Mouse (Mus musculus): Measurements from ENCODE around the gene Adamts12. TPM values are rescaled to one million over a fixed set of nuclear protein-coding genes. Genes with fewer than 3 reads are reported as not detected.

The Adamts12 gene
- polyA plus RNA-seq, 1 experiment from 2014 or later: 1.4 TPM

- Histone ChIP-seq H3K9ac (ENCODE audit: low read depth, low read length) (no peak overlapping the region), H3K4me1 (replicated peaks; ENCODE audit: control insufficient read depth, insufficient read depth, low read length) (no peaks in the 10 kb centered on the region), H3K9me3 (ENCODE audit: control insufficient read depth, low read length) (no peaks in the 10 kb centered on the region), H3K27ac (ENCODE audit: low read depth, low read length) (no peak overlapping the region), H3K4me2 (no peak overlapping the region), H3K27me3 (replicated peaks; ENCODE audit: control insufficient read depth, insufficient read depth, low read length) (no peaks in the 10 kb centered on the region), H3K36me3 (ENCODE audit: control insufficient read depth, insufficient read depth, low read length) (no peaks in the 10 kb centered on the region), H3K4me3 (ENCODE audit: low read depth, low read length) (no peak overlapping the region)
- DNase-seq (ENCODE audit: low spot score) (no peak), ATAC-seq (replicated peaks; ENCODE audit: low FRiP score) (no peak)
- WGBS: 84% methylated on average over 7 of the region's 7 CpGs
Measured at GRCm38 (mm10) chr15:11198246-11198795, 133.7 kb downstream of the Adamts12 start.

GRCm38 (mm10) chr15:11203084-11203483 is 138.5 kb downstream of the Adamts12 start:
- no peaks in the 10 kb centered on the region for H3K36me3 ChIP-seq (ENCODE audit: control insufficient read depth, insufficient read depth, low read length)
- WGBS: 77% methylated on average over 6 of the region's 6 CpGs
- DNase-seq (ENCODE audit: low spot score) (no peak), ATAC-seq (replicated peaks; ENCODE audit: low FRiP score) (no peak)
- H3K4me2 ChIP-seq: no peak overlapping the region
- H3K9me3 ChIP-seq (ENCODE audit: control insufficient read depth, low read length): no peaks in the 10 kb centered on the region
- H3K27ac ChIP-seq (ENCODE audit: low read depth, low read length): no peak overlapping the region
- H3K27me3 ChIP-seq (replicated peaks; ENCODE audit: control insufficient read depth, insufficient read depth, low read length): no peaks in the 10 kb centered on the region
- H3K4me3 ChIP-seq (ENCODE audit: low read depth, low read length): no peak overlapping the region
- H3K9ac ChIP-seq (ENCODE audit: low read depth, low read length): no peak overlapping the region
- no peaks in the 10 kb centered on the region for H3K4me1 ChIP-seq (replicated peaks; ENCODE audit: control insufficient read depth, insufficient read depth, low read length)

GRCm38 (mm10) chr15:11204934-11205333 is 140.3 kb downstream of the Adamts12 start:
- ATAC-seq (replicated peaks; ENCODE audit: low FRiP score) (no peak), DNase-seq (ENCODE audit: low spot score) (no peak)
- no peaks in the 10 kb centered on the region for H3K36me3 ChIP-seq (ENCODE audit: control insufficient read depth, insufficient read depth, low read length)
- no peak overlapping the region for H3K9ac ChIP-seq (ENCODE audit: low read depth, low read length)
- 63% methylated on average over 3 of the region's 3 CpGs for WGBS
- no peaks in the 10 kb centered on the region for H3K4me1 ChIP-seq (replicated peaks; ENCODE audit: control insufficient read depth, insufficient read depth, low read length)
- H3K27ac ChIP-seq (ENCODE audit: low read depth, low read length): no peak overlapping the region
- no peak overlapping the region for H3K4me2 ChIP-seq
- no peaks in the 10 kb centered on the region for H3K9me3 ChIP-seq (ENCODE audit: control insufficient read depth, low read length)
- no peak overlapping the region for H3K4me3 ChIP-seq (ENCODE audit: low read depth, low read length)
- H3K27me3 ChIP-seq (replicated peaks; ENCODE audit: control insufficient read depth, insufficient read depth, low read length): no peaks in the 10 kb centered on the region

GRCm38 (mm10) chr15:11210976-11211375 is 146.4 kb downstream of the Adamts12 start:
- no peaks in the 10 kb centered on the region for H3K36me3 ChIP-seq (ENCODE audit: control insufficient read depth, insufficient read depth, low read length)
- no peaks in the 10 kb centered on the region for H3K27me3 ChIP-seq (replicated peaks; ENCODE audit: control insufficient read depth, insufficient read depth, low read length)
- ATAC-seq (replicated peaks; ENCODE audit: low FRiP score) (no peak), DNase-seq (ENCODE audit: low spot score) (no peak)
- H3K4me1 ChIP-seq (replicated peaks; ENCODE audit: control insufficient read depth, insufficient read depth, low read length): no peaks in the 10 kb centered on the region
- H3K27ac ChIP-seq (ENCODE audit: low read depth, low read length): no peak overlapping the region
- WGBS: 63% methylated on average over 6 of the region's 6 CpGs
- no peak overlapping the region for H3K4me3 ChIP-seq (ENCODE audit: low read depth, low read length)
- H3K9ac ChIP-seq (ENCODE audit: low read depth, low read length): no peak overlapping the region
- no peaks in the 10 kb centered on the region for H3K9me3 ChIP-seq (ENCODE audit: control insufficient read depth, low read length)
- H3K4me2 ChIP-seq: no peak overlapping the region

- H3K9ac ChIP-seq (ENCODE audit: low read depth, low read length): no peak overlapping the region
- no peak overlapping the region for H3K27ac ChIP-seq (ENCODE audit: low read depth, low read length)
- no peaks in the 10 kb centered on the region for H3K4me1 ChIP-seq (replicated peaks; ENCODE audit: control insufficient read depth, insufficient read depth, low read length)
- H3K4me3 ChIP-seq (ENCODE audit: low read depth, low read length): no peak overlapping the region
- no peak for ATAC-seq (replicated peaks; ENCODE audit: low FRiP score)
- DNase-seq (ENCODE audit: low spot score): no peak
- H3K4me2 ChIP-seq: no peak overlapping the region
- no peaks in the 10 kb centered on the region for H3K36me3 ChIP-seq (ENCODE audit: control insufficient read depth, insufficient read depth, low read length)
- H3K27me3 ChIP-seq (replicated peaks; ENCODE audit: control insufficient read depth, insufficient read depth, low read length): no peaks in the 10 kb centered on the region
- WGBS: 77% methylated on average over 4 of the region's 4 CpGs
- H3K9me3 ChIP-seq (ENCODE audit: control insufficient read depth, low read length): no peaks in the 10 kb centered on the region
Measured at GRCm38 (mm10) chr15:11233906-11234632, 169.5 kb downstream of the Adamts12 start.

GRCm38 (mm10) chr15:11240406-11240805 is 175.8 kb downstream of the Adamts12 start:
- H3K27ac ChIP-seq (ENCODE audit: low read depth, low read length): no peak overlapping the region
- WGBS: 80% methylated on average over 3 of the region's 3 CpGs
- ATAC-seq (replicated peaks; ENCODE audit: low FRiP score) (no peak), DNase-seq (ENCODE audit: low spot score) (no peak)
- H3K4me3 ChIP-seq (ENCODE audit: low read depth, low read length): no peak overlapping the region
- H3K4me2 ChIP-seq: no peak overlapping the region
- no peak overlapping the region for H3K9ac ChIP-seq (ENCODE audit: low read depth, low read length)
- H3K36me3 ChIP-seq (ENCODE audit: control insufficient read depth, insufficient read depth, low read length): no peaks in the 10 kb centered on the region
- H3K4me1 ChIP-seq (replicated peaks; ENCODE audit: control insufficient read depth, insufficient read depth, low read length): no peaks in the 10 kb centered on the region
- H3K9me3 ChIP-seq (ENCODE audit: control insufficient read depth, low read length): no peaks in the 10 kb centered on the region
- H3K27me3 ChIP-seq (replicated peaks; ENCODE audit: control insufficient read depth, insufficient read depth, low read length): no peaks in the 10 kb centered on the region

GRCm38 (mm10) chr15:11241288-11241687 is 176.7 kb downstream of the Adamts12 start:
- H3K27me3 ChIP-seq (replicated peaks; ENCODE audit: control insufficient read depth, insufficient read depth, low read length): no peaks in the 10 kb centered on the region
- no peak for ATAC-seq (replicated peaks; ENCODE audit: low FRiP score)
- H3K4me1 ChIP-seq (replicated peaks; ENCODE audit: control insufficient read depth, insufficient read depth, low read length): no peaks in the 10 kb centered on the region
- no peak overlapping the region for H3K4me2 ChIP-seq
- no peak overlapping the region for H3K4me3 ChIP-seq (ENCODE audit: low read depth, low read length)
- H3K9ac ChIP-seq (ENCODE audit: low read depth, low read length): no peak overlapping the region
- WGBS: 63% methylated on average over 2 of the region's 2 CpGs
- H3K36me3 ChIP-seq (ENCODE audit: control insufficient read depth, insufficient read depth, low read length): no peaks in the 10 kb centered on the region
- DNase-seq (ENCODE audit: low spot score): no peak
- H3K27ac ChIP-seq (ENCODE audit: low read depth, low read length): no peak overlapping the region
- H3K9me3 ChIP-seq (ENCODE audit: control insufficient read depth, low read length): no peaks in the 10 kb centered on the region

- ATAC-seq (replicated peaks; ENCODE audit: low FRiP score) (no peak), DNase-seq (ENCODE audit: low spot score) (no peak)
- Histone ChIP-seq H3K9ac (ENCODE audit: low read depth, low read length) (no peak overlapping the region), H3K9me3 (ENCODE audit: control insufficient read depth, low read length) (no peaks in the 10 kb centered on the region), H3K4me1 (replicated peaks; ENCODE audit: control insufficient read depth, insufficient read depth, low read length) (no peaks in the 10 kb centered on the region), H3K4me3 (ENCODE audit: low read depth, low read length) (no peak overlapping the region), H3K4me2 (no peak overlapping the region), H3K36me3 (ENCODE audit: control insufficient read depth, insufficient read depth, low read length) (no peaks in the 10 kb centered on the region), H3K27me3 (replicated peaks; ENCODE audit: control insufficient read depth, insufficient read depth, low read length) (no peaks in the 10 kb centered on the region), H3K27ac (ENCODE audit: low read depth, low read length) (no peak overlapping the region)
- 70% methylated on average over 1 of the region's 1 CpGs for whole genome bisulfite sequencing
Measured at GRCm38 (mm10) chr15:11246402-11246801, 181.8 kb downstream of the Adamts12 start.
